Mouse (Mus musculus) gastrocnemius, postnatal 14 days (tissue): ENCODE results near the gene Pip4k2a. TPM values are rescaled to one million over a fixed set of nuclear protein-coding genes. Genes with fewer than 3 reads are reported as not detected.

Experiments used
- DNase-seq: peaks from one replicate; pipeline ENCODE4 v3.0.0; 2021; ENCODE audit warnings: mixed read lengths
- intact Hi-C: fragments of 180-260 bp; cut with DNase I; formaldehyde crosslinking; loops from one replicate; pipeline ENCODE4 v1.15.1; 2025; ENCODE audit warnings: low total_unique reads
- total RNA-seq, 2 experiments: library from RNA; stranded (reverse); gene quantifications; 2 replicates each; pipeline ENCODE4 v1.2.3; 2021

The Pip4k2a gene
- total RNA-seq, 2 experiments from 2014 or later = 6.9 to 8.0 TPM

- DNase-seq = no peak
- intact Hi-C loops = no loop called here
Observed at GRCm38 (mm10) chr2:18819520-18819919, 178.4 kb downstream of the Pip4k2a start.

GRCm38 (mm10) chr2:18816036-18816435 is 181.9 kb downstream of the Pip4k2a start:
- intact Hi-C loops = no loop called here
- DNase-seq = no peak

DNA sequence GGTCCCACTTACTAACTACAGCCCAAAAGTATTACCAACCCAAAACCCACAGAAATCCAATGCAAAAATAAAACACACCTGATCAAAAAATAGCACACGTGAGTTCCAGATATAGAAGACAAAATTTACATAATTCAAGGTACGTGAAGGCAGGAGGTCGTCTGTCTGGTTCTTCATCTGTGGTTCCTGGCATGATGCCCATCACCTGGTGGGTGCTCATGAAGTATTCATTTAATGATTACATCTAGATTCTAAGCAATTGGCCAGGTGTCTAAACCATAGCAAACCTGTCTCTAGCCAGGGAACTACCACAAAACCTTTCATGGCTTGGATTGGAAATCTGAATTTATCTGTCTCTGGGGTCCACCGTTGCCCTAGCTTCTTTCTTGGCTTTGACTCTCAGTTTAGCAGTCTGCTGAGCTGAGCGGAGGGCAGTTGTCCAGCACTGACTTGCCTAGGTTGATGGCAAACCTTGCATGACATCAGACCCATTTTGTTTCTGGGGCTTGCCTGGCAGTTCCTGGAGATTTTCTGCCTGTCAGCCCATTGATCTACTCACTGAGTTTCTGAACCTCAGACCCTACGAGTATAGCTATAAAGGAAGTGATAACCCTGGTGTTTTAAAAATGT is 182.5 kb downstream of the Pip4k2a start:
- DNase-seq = no peak
- intact Hi-C loops = no loop called here

GRCm38 (mm10) chr2:18814447-18814804 is 183.5 kb downstream of the Pip4k2a start:
- no peak for DNase-seq
- intact Hi-C loops = no loop called here

GRCm38 (mm10) chr2:18813683-18814446 is 184.1 kb downstream of the Pip4k2a start:
- intact Hi-C loops = no loop called here
- DNase-seq = no peak

DNA sequence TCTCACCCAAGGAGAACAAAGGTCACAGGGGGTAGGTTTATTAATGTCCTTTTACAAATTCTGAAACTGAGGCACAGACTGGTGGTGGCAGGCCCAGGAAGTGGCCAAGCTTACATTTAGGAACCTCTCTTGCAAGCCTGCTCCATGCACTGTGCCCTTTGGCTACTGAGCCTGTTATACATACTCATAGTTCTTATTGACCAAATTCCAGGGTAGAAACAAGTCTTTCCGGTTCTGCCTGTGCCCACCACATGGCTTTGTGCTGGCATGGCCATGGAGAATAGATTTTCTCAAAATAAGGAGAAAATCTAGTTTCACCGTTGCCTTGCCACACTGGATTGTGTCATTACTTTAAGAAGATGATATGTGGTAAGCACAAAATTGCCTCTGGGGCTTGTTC is 190.0 kb downstream of the Pip4k2a start:
- intact Hi-C loops = no loop called here
- no peak for DNase-seq

GRCm38 (mm10) chr2:18801281-18801862 is 196.6 kb downstream of the Pip4k2a start:
- intact Hi-C loops = no loop called here
- no peak for DNase-seq

GRCm38 (mm10) chr2:18800646-18801251 is 197.2 kb downstream of the Pip4k2a start:
- no peak for DNase-seq
- intact Hi-C loops = no loop called here

DNA sequence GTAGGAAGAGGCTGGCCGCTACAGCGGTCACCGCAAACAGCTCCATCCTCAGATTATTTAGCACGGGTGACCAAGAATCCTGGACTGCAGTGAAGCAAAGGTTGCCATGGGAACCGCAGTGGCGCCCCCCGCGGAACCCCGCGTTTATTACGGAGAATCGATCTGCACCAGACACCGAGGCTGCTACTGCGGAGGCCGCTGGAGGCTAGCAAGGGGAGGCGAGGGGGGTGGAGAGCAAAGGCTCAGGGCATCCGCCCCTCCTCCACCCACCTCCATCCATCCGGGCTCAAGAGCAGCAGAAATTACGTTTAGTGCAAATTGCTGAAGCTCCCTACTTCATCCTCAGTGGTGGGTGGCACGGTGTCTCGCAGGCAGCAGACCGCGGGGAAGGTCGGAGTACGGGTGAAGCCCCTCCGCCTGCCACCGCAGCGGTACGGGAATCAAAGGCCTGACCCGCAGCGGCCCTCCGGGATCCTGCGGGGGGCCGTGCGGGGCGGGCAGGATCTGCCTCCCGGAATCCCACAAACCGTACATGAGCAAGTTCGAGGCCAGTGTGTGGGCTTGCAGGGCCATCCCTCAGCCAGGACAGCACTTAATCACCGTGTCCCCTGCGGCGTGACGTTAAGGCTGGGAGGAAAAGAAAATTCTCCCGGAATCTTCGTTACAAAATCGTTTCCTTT is 197.8 kb downstream of the Pip4k2a start:
- intact Hi-C loops = no loop called here

GRCm38 (mm10) chr2:18799265-18799965 is 198.5 kb downstream of the Pip4k2a start:
- DNase-seq = no peak
- intact Hi-C loops = no loop called here

More for the DNA sequence above, 197.8 kb downstream of the Pip4k2a start:
- peak; percentile 15 for DNase-seq

- no peak for DNase-seq
- intact Hi-C loops = no loop called here
Observed at GRCm38 (mm10) chr2:18797776-18798175, 200.2 kb downstream of the Pip4k2a start.

GRCm38 (mm10) chr2:18794261-18794660 is 203.7 kb downstream of the Pip4k2a start:
- intact Hi-C loops = no loop called here
- no peak for DNase-seq

Other genes starting within 250 kb of the Pip4k2a start
- gene 4930426L09Rik, start 217 bp upstream of the Pip4k2a start, total RNA-seq = under 1 TPM; 0.14 to 0.31 TPM
- not detected for gene Armc3, start 201.2 kb upstream of the Pip4k2a start, total RNA-seq